In genomic region chr11:7213501-7214341, GRCm38 (mm10) we compare ENCODE assay signal across 9 mouse cellular contexts. TPM values are rescaled to one million over a fixed set of nuclear protein-coding genes. Genes with fewer than 3 reads are reported as not detected.
A peak's percentile ranks its signal among the peaks of the same experiment; 100 is the strongest.
DNase-seq lines count a peak whose midpoint lies in the region; ATAC-seq and TF ChIP-seq lines count a peak whose summit lies in the region.
"Had no signal": no experiment of that assay in that cellular context is flagged by ENCODE, and none has a peak within 500 bp of the region (broad histone marks: within the 10 kb centered on the region; RNA-seq: fewer than 3 reads in every experiment).

Gene Igfbp3 (minus strand): TSS chr11:7213923.

- H3K4me3 ChIP-seq in thymus, adult 2 months (ENCODE audit: control insufficient read depth, insufficient read depth, low read length): no peak within 1 kb of the TSS
- H3K4me3 ChIP-seq in embryonic facial prominence, embryonic 12.5 days: peak within 1 kb of the TSS; percentile 65
- H3K4me3 ChIP-seq in heart, adult 2 months: peak within 1 kb of the TSS; percentile 55
- peak within 1 kb of the TSS; percentile 68 for H3K4me3 ChIP-seq in kidney, embryonic 16.5 days (ENCODE audit: low read length)
- H3K4me3 ChIP-seq in limb, embryonic 14.5 days (replicated peaks; ENCODE audit: low read length): peak within 1 kb of the TSS; percentile 52
- H3K4me3 ChIP-seq in neural tube, embryonic 13.5 days: peak within 1 kb of the TSS; percentile 67

- peak within 1 kb of the TSS; percentile 90 for H3K4me2 ChIP-seq in embryonic facial prominence, embryonic 12.5 days (replicated peaks)
- peak within 1 kb of the TSS; percentile 94 for H3K4me2 ChIP-seq in kidney, embryonic 16.5 days (replicated peaks; ENCODE audit: low read depth, low read length)
- peak within 1 kb of the TSS; percentile 82 for H3K4me2 ChIP-seq in limb, embryonic 14.5 days (replicated peaks; ENCODE audit: low read depth, low read length, severe bottlenecking)
- H3K4me2 ChIP-seq in neural tube, embryonic 13.5 days: peak within 1 kb of the TSS; percentile 90

- intact Hi-C loops in heart, adult 2 months (cut with DNase I): loop anchor here (2.0 to 10.0 kb wide), 4 partner anchors 123 to 921 kb away; no protein-coding TSS in a partner anchor

- H3K27me3 ChIP-seq in thymus, adult 2 months (ENCODE audit: control insufficient read depth, insufficient read depth, low read length): no peaks in the 10 kb centered on the region; the same call in 1 of the 2 replicates
- peaks cover 24% of the 10 kb centered on the region for H3K27me3 ChIP-seq in embryonic facial prominence, embryonic 12.5 days
- H3K27me3 ChIP-seq in heart, adult 2 months (ENCODE audit: control insufficient read depth, insufficient read depth, low read length): 0 out of 2 replicates have a peak, but pooled peaks cover 1% of the 10 kb centered on the region
- H3K27me3 ChIP-seq in kidney, embryonic 16.5 days (ENCODE audit: insufficient read depth, low read length): peaks cover 31% of the 10 kb centered on the region
- peaks cover 23% of the 10 kb centered on the region; the same call in 1 of the 2 replicates for H3K27me3 ChIP-seq in limb, embryonic 14.5 days (ENCODE audit: control insufficient read depth, insufficient read depth, low read length)
- H3K27me3 ChIP-seq in neural tube, embryonic 13.5 days: peaks cover 32% of the 10 kb centered on the region

- no peaks in the 10 kb centered on the region for H3K36me3 ChIP-seq in thymus, adult 2 months (ENCODE audit: control insufficient read depth, insufficient read depth, low read length)
- peaks cover 10% of the 10 kb centered on the region; the same call in 1 of the 2 replicates for H3K36me3 ChIP-seq in embryonic facial prominence, embryonic 12.5 days
- no peaks in the 10 kb centered on the region for H3K36me3 ChIP-seq in heart, adult 2 months (ENCODE audit: control insufficient read depth, insufficient read depth, low read length)
- no peaks in the 10 kb centered on the region; the same call in 1 of the 2 replicates for H3K36me3 ChIP-seq in kidney, embryonic 16.5 days (ENCODE audit: insufficient read depth, low read length)
- peaks cover 8% of the 10 kb centered on the region for H3K36me3 ChIP-seq in limb, embryonic 14.5 days (ENCODE audit: control insufficient read depth, insufficient read depth, low read length)
- H3K36me3 ChIP-seq in neural tube, embryonic 13.5 days: peaks cover 7% of the 10 kb centered on the region; the same call in 1 of the 2 replicates

- peak; percentile 79 for ATAC-seq in embryonic facial prominence, embryonic 12.5 days (ENCODE audit: insufficient number of reproducible peaks, insufficient read depth, low FRiP score, low TSS enrichment)
- ATAC-seq in kidney, embryonic 16.5 days (ENCODE audit: low FRiP score, low TSS enrichment): peak; percentile 83
- peak; percentile 77 for ATAC-seq in limb, embryonic 14.5 days (ENCODE audit: low FRiP score, low read depth)
- ATAC-seq in neural tube, embryonic 13.5 days (ENCODE audit: low read depth): peak; percentile 94
- ATAC-seq: Patski had no signal

- H3K27ac ChIP-seq in thymus, adult 2 months (ENCODE audit: control insufficient read depth, insufficient read depth, low read length): no peak within 1 kb of the TSS
- peak within 1 kb of the TSS; percentile 63; the same call in 1 of the 2 replicates for H3K27ac ChIP-seq in embryonic facial prominence, embryonic 12.5 days
- peak within 1 kb of the TSS; percentile 58 for H3K27ac ChIP-seq in heart, adult 2 months
- H3K27ac ChIP-seq in kidney, embryonic 16.5 days (ENCODE audit: low read length): no peak within 1 kb of the TSS
- peak within 1 kb of the TSS; percentile 58 for H3K27ac ChIP-seq in limb, embryonic 14.5 days (replicated peaks; ENCODE audit: low read depth, low read length)
- H3K27ac ChIP-seq in neural tube, embryonic 13.5 days (replicated peaks): peak within 1 kb of the TSS; percentile 91

- TF ChIP-seq EP300 in heart, adult 2 months (IDR thresholded peaks at IDR 0.05; ENCODE audit: insufficient read depth, low read depth, low read length): no peak

- DNase-seq in thymus, adult 2 months: no peak
- DNase-seq in thymus, postnatal 14 days: no peak
- peak; percentile 74 to 78 for DNase-seq in heart, adult 2 months
- peak; percentile 65 for DNase-seq in limb, embryonic 14.5 days (ENCODE audit: low spot score)
- no peak for DNase-seq in adipocyte (ENCODE audit: low spot score)

- no peak for TF ChIP-seq CTCF in thymus, adult 2 months (IDR thresholded peaks at IDR 0.05; ENCODE audit: borderline replicate concordance, control insufficient read depth, extremely low read depth, insufficient read depth, low read length, poor library complexity)
- no peak for TF ChIP-seq CTCF in heart, adult 2 months (IDR thresholded peaks at IDR 0.05)

- no peaks in the 10 kb centered on the region for H3K4me1 ChIP-seq in thymus, adult 2 months (replicated peaks; ENCODE audit: control insufficient read depth, insufficient read depth, low read length)
- H3K4me1 ChIP-seq in embryonic facial prominence, embryonic 12.5 days: peaks cover 21% of the 10 kb centered on the region
- no peaks in the 10 kb centered on the region for H3K4me1 ChIP-seq in heart, adult 2 months (ENCODE audit: control insufficient read depth, insufficient read depth, low read length)
- H3K4me1 ChIP-seq in kidney, embryonic 16.5 days (ENCODE audit: insufficient read depth, low read length): peaks cover 18% of the 10 kb centered on the region
- peaks cover 11% of the 10 kb centered on the region for H3K4me1 ChIP-seq in limb, embryonic 14.5 days (ENCODE audit: control insufficient read depth, insufficient read depth, low read length)
- peaks cover 39% of the 10 kb centered on the region for H3K4me1 ChIP-seq in neural tube, embryonic 13.5 days (replicated peaks)

- no peak for TF ChIP-seq POLR2A in thymus, adult 2 months (IDR thresholded peaks at IDR 0.05; ENCODE audit: control insufficient read depth, extremely low read depth, insufficient read depth, low read length, poor library complexity)
- TF ChIP-seq POLR2A in heart, adult 2 months (IDR thresholded peaks at IDR 0.05; ENCODE audit: insufficient read depth, low read depth, low read length): peak; percentile 59; the same call in 1 of the 2 replicates
- TF ChIP-seq POLR2A in limb, embryonic 14.5 days (IDR thresholded peaks at IDR 0.05; ENCODE audit: borderline replicate concordance, extremely low read depth, insufficient read depth, insufficient read length): no peak

- WGBS in thymus, adult 2 months: 3% methylated on average over 103 of the region's 104 CpGs
- WGBS in embryonic facial prominence, embryonic 12.5 days: 1% methylated on average over 104 of the region's 104 CpGs
- WGBS in heart, adult 2 months: 1% methylated on average over 101 of the region's 104 CpGs
- WGBS in kidney, embryonic 16.5 days: under 1% methylated on average over 69 of the region's 104 CpGs
- WGBS in limb, embryonic 14.5 days: 2% methylated on average over 53 of the region's 104 CpGs
- under 1% methylated on average over 101 of the region's 104 CpGs for WGBS in neural tube, embryonic 13.5 days

- H3K9ac ChIP-seq in embryonic facial prominence, embryonic 12.5 days: peak within 1 kb of the TSS; percentile 55
- H3K9ac ChIP-seq in heart, adult 2 months (ENCODE audit: low read depth, low read length): peak within 1 kb of the TSS; percentile 78
- H3K9ac ChIP-seq in kidney, embryonic 16.5 days (replicated peaks; ENCODE audit: low read length): peak within 1 kb of the TSS; percentile 70
- peak within 1 kb of the TSS; percentile 58 for H3K9ac ChIP-seq in limb, embryonic 14.5 days (ENCODE audit: low read depth, low read length, severe bottlenecking)
- peak within 1 kb of the TSS; percentile 79 for H3K9ac ChIP-seq in neural tube, embryonic 13.5 days

- no peaks in the 10 kb centered on the region for H3K79me2 ChIP-seq in heart, adult 2 months (replicated peaks; ENCODE audit: control insufficient read depth, insufficient read depth, low read length)

- no peaks in the 10 kb centered on the region for H3K9me3 ChIP-seq in embryonic facial prominence, embryonic 12.5 days
- H3K9me3 ChIP-seq in kidney, embryonic 16.5 days (ENCODE audit: low read length): no peaks in the 10 kb centered on the region
- H3K9me3 ChIP-seq in limb, embryonic 14.5 days (ENCODE audit: control insufficient read depth, low read length): no peaks in the 10 kb centered on the region
- no peaks in the 10 kb centered on the region for H3K9me3 ChIP-seq in neural tube, embryonic 13.5 days

RNA-seq across cellular contexts. Expression of gene Igfbp3, which starts in this region (rescaled TPM):
- polyA plus RNA-seq in thymus, adult 2 months (2012; rRNA removed): 11.9 and 12.1 TPM in 2 replicates
- 113 and 114 TPM in 2 replicates for polyA plus RNA-seq in embryonic facial prominence, embryonic 12.5 days (2016; fragmentation: Nextera tagmentation; extraction: Ambion mirVana)
- total RNA-seq in heart, adult 2 months (2021): 10 to 100 TPM; 32.2 to 40.4 TPM
- polyA plus RNA-seq in heart, adult 2 months (2012; rRNA removed): 20.8 and 31.0 TPM in 2 replicates
- 85.9 and 97.3 TPM in 2 replicates for polyA plus RNA-seq in kidney, embryonic 16.5 days (2015; fragmentation: Nextera tagmentation; extraction: Ambion mirVana)
- polyA plus RNA-seq in limb, embryonic 14.5 days (2012; rRNA removed): 277 and 285 TPM in 2 replicates
- 191 and 214 TPM in 2 replicates for polyA plus RNA-seq in limb, embryonic 14.5 days (2014; fragmentation: Nextera tagmentation; extraction: Ambion mirVana)
- 20.6 and 27.6 TPM in 2 replicates for polyA plus RNA-seq in neural tube, embryonic 13.5 days (2015; fragmentation: Nextera tagmentation; extraction: Ambion mirVana)

Comparison
In these comparisons a context has a peak if more than half of its experiments do, and no peak if none do; other contexts are left out.
1. DNase-seq: peak in heart, adult 2 months (2 of 2) and limb, embryonic 14.5 days (single experiment); none in thymus, adult 2 months (single experiment), thymus, postnatal 14 days (single experiment) and adipocyte (single experiment).
2. H3K27ac ChIP-seq: peak in embryonic facial prominence, embryonic 12.5 days (single experiment), heart, adult 2 months (single experiment), limb, embryonic 14.5 days (single experiment) and neural tube, embryonic 13.5 days (single experiment); none in thymus, adult 2 months (single experiment) and kidney, embryonic 16.5 days (single experiment).
3. Peak in every context shown above with its lines, with median percentiles within 50 percentile points of each other: ATAC-seq, H3K4me2 ChIP-seq and H3K9ac ChIP-seq.